Mouse (Mus musculus) erythroid progenitor cell, adult 5-6 weeks (primary cell): ENCODE data around the gene Rtn3. TPM values are rescaled to one million over a fixed set of nuclear protein-coding genes. Genes with fewer than 3 reads are reported as not detected.

Experiments
- ATAC-seq: replicated peaks from 2 replicates; pipeline ENCODE4 v1.8.0; 2016; ENCODE audit warnings: moderate number of reproducible peaks, mild to moderate bottlenecking, moderate TSS enrichment, inconsistent platforms; ENCODE audit not compliant: poor library complexity, low FRiP score, severe bottlenecking
- total RNA-seq, 2 experiments: library from RNA; stranded (forward) in 1 of 2; stranded (reverse) in 1 of 2; fragments of 150-400 nt in 1 of 2; fragments of 186-747, 209-891 nt in 1 of 2; gene quantifications; 2 replicates each; pipeline versions ENCODE4 v1.2.3 to v1.2.4; 2015 to 2017; ENCODE audit warnings: low replicate concordance in 2 of 2

Gene Rtn3
- total RNA-seq, 2 experiments from 2014 or later: 55.3 to 116 TPM

GRCm38 (mm10) chr19:7492682-7493081 lies 9.6 kb upstream of the Rtn3 start:
- no peak for ATAC-seq

DNA sequence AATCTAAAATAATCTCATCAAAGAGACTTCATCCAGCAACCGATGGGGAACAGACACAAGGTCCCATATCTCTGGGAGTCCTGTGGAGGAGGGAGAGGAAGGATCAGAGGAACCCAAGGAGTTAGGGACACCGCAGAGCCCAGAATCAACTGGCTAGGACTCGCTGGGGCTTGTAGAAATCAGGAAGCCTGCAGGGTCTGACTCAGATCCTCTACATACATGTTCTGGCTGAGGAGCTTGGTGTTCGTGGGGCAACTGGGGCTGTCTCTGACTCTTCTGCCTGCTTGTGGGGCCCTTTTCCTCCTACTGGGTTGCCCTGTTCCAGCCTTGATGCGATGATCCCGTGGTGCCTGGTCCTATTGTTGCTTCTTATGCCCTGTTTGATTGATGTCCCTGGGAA lies 8.9 kb upstream of the Rtn3 start:
- no peak for ATAC-seq

GRCm38 (mm10) chr19:7487680-7488079 lies 4.6 kb upstream of the Rtn3 start:
- ATAC-seq: no peak

DNA sequence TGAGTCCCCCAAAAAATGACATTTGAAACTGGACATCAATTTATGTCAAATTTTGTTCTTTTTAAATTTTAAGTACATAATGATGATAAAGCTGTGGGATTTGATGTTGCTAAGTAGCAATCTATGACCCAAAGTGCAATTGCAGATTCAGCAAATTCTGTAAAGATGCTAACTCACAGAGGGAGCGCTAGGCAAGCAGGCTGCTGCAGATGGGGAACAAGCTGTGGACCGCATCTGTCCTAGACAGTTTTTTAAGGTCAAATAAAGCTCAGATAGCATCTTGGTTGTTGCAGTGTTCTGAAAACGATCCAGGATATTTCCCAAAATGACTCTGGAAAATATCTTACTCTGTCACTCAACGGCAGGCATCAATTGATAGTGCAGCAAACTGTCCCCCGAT lies 995 bp upstream of the Rtn3 start:
- no peak for ATAC-seq

DNA sequence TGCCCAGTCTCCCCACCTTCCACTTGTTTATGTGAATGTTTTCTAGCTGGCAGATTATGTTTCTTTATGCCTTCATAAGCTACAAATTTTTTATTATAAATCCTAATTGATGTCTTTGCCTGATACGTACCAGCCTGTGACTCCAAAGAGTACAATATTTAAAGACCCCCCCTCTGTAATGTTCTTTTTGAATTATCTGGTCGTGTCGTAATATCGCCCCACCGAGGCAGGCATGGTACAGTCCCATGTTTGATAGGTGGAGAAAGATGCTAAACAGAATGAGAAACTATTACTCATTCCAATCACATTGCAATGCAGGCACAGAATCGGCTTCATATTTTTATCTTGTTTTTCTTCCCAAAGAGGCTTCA lies 416 bp upstream of the Rtn3 start:
- ATAC-seq: peak; percentile 66

GRCm38 (mm10) chr19:7482266-7482598 lies 849 bp downstream of the Rtn3 start:
- ATAC-seq: no peak

GRCm38 (mm10) chr19:7481541-7482265 lies 1.4 kb downstream of the Rtn3 start:
- no peak for ATAC-seq

GRCm38 (mm10) chr19:7479751-7480248 lies 3.3 kb downstream of the Rtn3 start:
- no peak for ATAC-seq

GRCm38 (mm10) chr19:7470643-7471042 lies 12.4 kb downstream of the Rtn3 start:
- no peak for ATAC-seq

DNA sequence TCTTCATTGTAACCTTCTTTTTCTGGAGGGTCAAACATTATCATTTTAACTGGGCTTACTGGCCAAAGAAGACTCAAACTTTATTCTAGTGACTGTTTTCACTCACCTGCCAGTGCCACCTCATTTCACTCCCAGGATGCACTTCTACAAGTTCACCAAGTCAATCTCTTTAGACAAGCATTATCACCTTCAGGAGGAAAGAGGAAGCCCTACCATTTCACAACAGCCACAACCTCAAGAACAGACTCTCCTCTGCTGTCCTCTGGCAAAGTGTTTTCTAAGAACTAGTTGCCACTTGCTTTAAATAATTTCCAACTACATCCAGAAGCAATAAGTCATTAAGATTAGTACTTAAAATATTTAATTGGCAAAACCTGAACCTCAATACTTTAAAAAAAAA lies 15.2 kb downstream of the Rtn3 start:
- ATAC-seq: no peak

DNA sequence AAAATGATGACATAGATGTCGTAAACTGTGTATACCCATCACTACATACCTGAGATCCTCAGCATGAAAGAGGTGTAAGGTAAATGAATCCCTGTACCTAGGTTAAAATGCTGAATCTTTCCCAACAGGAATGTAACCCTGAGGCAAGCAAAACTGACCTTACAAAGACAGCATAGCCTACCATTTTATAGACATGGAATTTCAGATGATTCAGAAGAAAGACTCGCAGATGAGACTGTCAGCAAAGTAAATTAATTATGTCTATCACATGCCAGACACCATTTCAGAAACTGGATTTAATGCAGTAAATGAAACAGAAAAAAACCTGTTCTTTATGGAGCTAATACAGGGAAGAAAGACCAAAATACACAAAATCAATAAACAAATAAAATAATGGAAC lies 23.7 kb downstream of the Rtn3 start:
- ATAC-seq: no peak

- no peak for ATAC-seq
Observed at GRCm38 (mm10) chr19:7458901-7459300, 24.2 kb downstream of the Rtn3 start.

- ATAC-seq: no peak
Observed at GRCm38 (mm10) chr19:7456803-7457202, 26.3 kb downstream of the Rtn3 start.

- ATAC-seq: no peak
Observed at GRCm38 (mm10) chr19:7445596-7445995, 37.5 kb downstream of the Rtn3 start.

- no peak for ATAC-seq
Observed at GRCm38 (mm10) chr19:7445105-7445504, 38.0 kb downstream of the Rtn3 start.

GRCm38 (mm10) chr19:7441493-7441892 lies 41.6 kb downstream of the Rtn3 start:
- no peak for ATAC-seq

GRCm38 (mm10) chr19:7438295-7438694 lies 44.8 kb downstream of the Rtn3 start:
- no peak for ATAC-seq

DNA sequence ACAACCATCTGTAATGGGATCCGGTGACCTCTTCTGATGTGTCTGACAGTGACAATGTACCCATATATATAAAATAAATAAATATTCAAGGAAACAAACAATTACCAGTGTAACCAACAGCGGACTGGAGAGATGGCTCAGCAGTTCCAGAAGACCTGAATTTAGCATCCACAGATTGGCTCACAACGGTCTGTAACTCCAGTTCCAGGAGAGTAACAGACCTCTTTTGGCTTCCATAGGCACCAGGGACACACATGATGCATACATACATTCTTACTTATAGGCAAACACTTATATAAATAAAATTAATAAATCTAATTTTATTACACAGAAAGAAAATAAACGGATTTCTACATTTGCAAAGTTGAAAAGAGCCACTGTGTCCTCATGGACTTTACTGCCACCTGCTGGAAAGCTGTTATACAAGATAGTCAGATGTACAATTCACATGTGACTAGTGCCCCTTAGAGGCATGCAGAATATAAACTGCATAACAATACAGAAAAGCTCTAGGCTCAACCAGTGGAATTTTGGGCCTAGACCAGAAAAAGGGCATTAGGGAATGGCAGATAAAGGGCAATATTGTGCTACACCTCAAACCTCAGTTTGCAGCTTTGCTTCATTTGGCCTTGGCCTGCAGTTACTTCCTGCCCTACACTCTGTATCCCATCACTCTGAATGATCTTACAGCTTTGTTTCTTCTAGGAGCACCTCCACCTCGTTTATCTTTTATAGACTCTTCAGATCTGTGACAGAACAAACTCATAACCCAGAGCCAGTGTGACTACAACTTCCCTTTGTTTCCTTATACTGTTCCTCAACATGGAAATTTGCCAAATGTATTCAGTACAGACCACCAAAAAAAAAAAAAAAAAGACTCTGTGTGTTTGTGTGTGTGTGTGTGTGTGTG lies 46.8 kb downstream of the Rtn3 start:
- no peak for ATAC-seq

- ATAC-seq: no peak
Observed at GRCm38 (mm10) chr19:7434887-7435286, 48.2 kb downstream of the Rtn3 start.

DNA sequence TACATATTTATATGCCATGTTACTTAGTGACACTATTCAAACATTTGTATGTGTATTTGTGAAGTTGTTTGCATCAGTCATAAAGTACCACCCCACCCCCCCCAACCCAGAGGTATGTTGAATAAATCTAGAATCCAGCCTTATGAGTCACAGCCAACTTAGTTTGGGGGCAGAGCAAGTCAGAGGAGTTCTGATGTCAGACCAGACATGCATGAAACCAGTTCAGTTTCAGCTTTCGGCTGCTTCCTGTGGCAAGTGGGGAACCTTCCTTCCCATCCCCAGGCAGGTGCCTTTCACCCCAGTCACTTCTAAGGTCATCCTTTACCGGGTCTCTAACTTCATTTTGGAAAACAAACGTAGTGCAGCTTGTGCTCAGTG lies 57.7 kb downstream of the Rtn3 start:
- no peak for ATAC-seq
